Mouse (Mus musculus): Measurements from ENCODE around the gene Rnpep. TPM values are rescaled to one million over a fixed set of nuclear protein-coding genes. Genes with fewer than 3 reads are reported as not detected.

Gene Rnpep
- total and polyA plus RNA-seq, 3 experiments = 72.6 to 118 (median 73.8) TPM

GRCm38 (mm10) chr1:135282536-135283286, 1.2 kb downstream of the Rnpep start:
- Histone ChIP-seq H3K4me1 (ENCODE audit: control insufficient read depth in 1 of 2, insufficient read depth in 2 of 2) (peaks cover 3 to 30% of the 10 kb centered on the region in 2 experiments; a peak in 3 of 4 replicates), H3K79me2 (replicated peaks; ENCODE audit: control insufficient read depth, extremely low read depth, insufficient read depth, poor library complexity, severe bottlenecking) (peaks cover 33% of the 10 kb centered on the region), H3K27me3 (replicated peaks) (no peaks in the 10 kb centered on the region), H3K9ac (ENCODE audit: insufficient read depth, low read depth) (peak overlapping the region; percentile 92), H3K27ac (ENCODE audit: insufficient read depth, low read depth) (no peak overlapping the region; the same call in 1 of the 2 replicates), H3K36me3 (replicated peaks in 1 of 2; ENCODE audit: control insufficient read depth in 1 of 2, insufficient read depth in 1 of 2, low read length in 1 of 2) (peaks cover 13 to 35% of the 10 kb centered on the region in 2 experiments), H3K9me3 (replicated peaks; ENCODE audit: low read length) (no peaks in the 10 kb centered on the region), H3K4me2 (ENCODE audit: insufficient read depth, low read depth, poor library complexity, severe bottlenecking) (peak overlapping the region; percentile 57), H3K4me3 (replicated peaks in 1 of 3; ENCODE audit: low read depth in 2 of 3, low read length in 2 of 3, poor library complexity in 1 of 3) (peak overlapping the region; percentile 72 to 93 (median 91))
- peak; percentile 49 for DNase-seq (ENCODE audit: extremely low read depth)
- TF ChIP-seq SMC3 (IDR thresholded peaks at IDR 0.05; ENCODE audit: low read depth, low read length) = no peak
- peak; percentile 91 for TF ChIP-seq MXI1 (IDR thresholded peaks at IDR 0.05; ENCODE audit: low read depth, low read length)
- peak; percentile 30; the same call in 1 of the 2 replicates for TF ChIP-seq BHLHE40 (IDR thresholded peaks at IDR 0.05; ENCODE audit: low read depth, low read length)
- peak; percentile 70; the same call in 1 of the 2 replicates for TF ChIP-seq MYC (IDR thresholded peaks at IDR 0.05; ENCODE audit: low read depth, low read length)
- peak; percentile 84; the same call in 1 of the 2 replicates for TF ChIP-seq CHD1 (IDR thresholded peaks at IDR 0.05; ENCODE audit: low read depth, low read length)
- in situ Hi-C loops (cut with MboI; ENCODE audit: low pct_ligation_motif_present, low pct_unique_long_range_greater_than_20kb, low sequenced_read_pairs) (no loop called here), dilution Hi-C loops (cut with MboI; ENCODE audit: extremely low pct_ligation_motif_present, extremely low pct_unique_long_range_greater_than_20kb, low sequenced_read_pairs) (no loop called here)

- TF ChIP-seq MXI1 (IDR thresholded peaks at IDR 0.05; ENCODE audit: low read depth, low read length) = no peak
- no peak for TF ChIP-seq EP300 (IDR thresholded peaks at IDR 0.05; ENCODE audit: low read length)
- TF ChIP-seq SIN3A (IDR thresholded peaks at IDR 0.05; ENCODE audit: low read length) = no peak
- TF ChIP-seq ELF1 (IDR thresholded peaks at IDR 0.05; ENCODE audit: low read depth, low read length) = no peak
- no peak for TF ChIP-seq E2F4 (IDR thresholded peaks at IDR 0.05; ENCODE audit: insufficient replicate concordance, low read depth, low read length)
- TF ChIP-seq NELFE (IDR thresholded peaks at IDR 0.05; ENCODE audit: low read depth, low read length) = no peak
- no peak for TF ChIP-seq ZKSCAN1 (IDR thresholded peaks at IDR 0.05; ENCODE audit: borderline replicate concordance, low read depth, low read length)
- Histone ChIP-seq H3K79me2 (replicated peaks; ENCODE audit: control insufficient read depth, extremely low read depth, insufficient read depth, poor library complexity, severe bottlenecking) (peaks cover 33% of the 10 kb centered on the region), H3K4me3 (replicated peaks in 1 of 3; ENCODE audit: low read depth in 2 of 3, low read length in 2 of 3, poor library complexity in 1 of 3) (peak overlapping the region in 1 of 3 experiments; percentile 91), H3K36me3 (replicated peaks in 1 of 2; ENCODE audit: control insufficient read depth in 1 of 2, insufficient read depth in 1 of 2, low read length in 1 of 2) (peaks cover 18 to 43% of the 10 kb centered on the region in 2 experiments), H3K4me1 (ENCODE audit: control insufficient read depth in 1 of 2, insufficient read depth in 2 of 2) (peaks cover 3 to 30% of the 10 kb centered on the region in 2 experiments; a peak in 3 of 4 replicates), H3K27ac (ENCODE audit: insufficient read depth, low read depth) (no peak overlapping the region), H3K9me3 (replicated peaks; ENCODE audit: low read length) (no peaks in the 10 kb centered on the region), H3K4me2 (ENCODE audit: insufficient read depth, low read depth, poor library complexity, severe bottlenecking) (no peak overlapping the region), H3K9ac (ENCODE audit: insufficient read depth, low read depth) (no peak overlapping the region), H3K27me3 (replicated peaks) (no peaks in the 10 kb centered on the region)
- DNase-seq (ENCODE audit: extremely low read depth) = no peak
- in situ Hi-C loops (cut with MboI; ENCODE audit: low pct_ligation_motif_present, low pct_unique_long_range_greater_than_20kb, low sequenced_read_pairs) = no loop called here
- dilution Hi-C loops (cut with MboI; ENCODE audit: extremely low pct_ligation_motif_present, extremely low pct_unique_long_range_greater_than_20kb, low sequenced_read_pairs) = no loop called here
Measured at GRCm38 (mm10) chr1:135281841-135282240, 2.0 kb downstream of the Rnpep start.

GRCm38 (mm10) chr1:135280646-135281045, 3.2 kb downstream of the Rnpep start:
- H3K9me3 ChIP-seq (replicated peaks; ENCODE audit: low read length) = no peaks in the 10 kb centered on the region
- dilution Hi-C loops (cut with MboI; ENCODE audit: extremely low pct_ligation_motif_present, extremely low pct_unique_long_range_greater_than_20kb, low sequenced_read_pairs) = no loop called here
- H3K79me2 ChIP-seq (replicated peaks; ENCODE audit: control insufficient read depth, extremely low read depth, insufficient read depth, poor library complexity, severe bottlenecking) = peaks cover 33% of the 10 kb centered on the region
- no peak overlapping the region for H3K9ac ChIP-seq (ENCODE audit: insufficient read depth, low read depth)
- H3K36me3 ChIP-seq (replicated peaks in 1 of 2; ENCODE audit: control insufficient read depth in 1 of 2, insufficient read depth in 1 of 2, low read length in 1 of 2) = peaks cover 29 to 54% of the 10 kb centered on the region in 2 experiments
- no peaks in the 10 kb centered on the region for H3K27me3 ChIP-seq (replicated peaks)
- peaks cover 3 to 30% of the 10 kb centered on the region in 2 experiments; a peak in 3 of 4 replicates for H3K4me1 ChIP-seq (ENCODE audit: control insufficient read depth in 1 of 2, insufficient read depth in 2 of 2)
- in situ Hi-C loops (cut with MboI; ENCODE audit: low pct_ligation_motif_present, low pct_unique_long_range_greater_than_20kb, low sequenced_read_pairs) = no loop called here
- no peak overlapping the region for H3K4me2 ChIP-seq (ENCODE audit: insufficient read depth, low read depth, poor library complexity, severe bottlenecking)
- no peak for DNase-seq (ENCODE audit: extremely low read depth)
- no peak for TF ChIP-seq EP300 (IDR thresholded peaks at IDR 0.05; ENCODE audit: low read length)
- TF ChIP-seq ETS1 (conservative IDR thresholded peaks at IDR 0.05; ENCODE audit: low read depth, low read length) = no peak
- TF ChIP-seq GABPA (IDR thresholded peaks at IDR 0.05; ENCODE audit: insufficient replicate concordance, low read depth, low read length) = no peak
- TF ChIP-seq JUN (IDR thresholded peaks at IDR 0.05; ENCODE audit: insufficient read depth, low read depth, low read length) = no peak
- TF ChIP-seq E2F4 (IDR thresholded peaks at IDR 0.05; ENCODE audit: insufficient replicate concordance, low read depth, low read length) = no peak
- no peak for TF ChIP-seq RCOR1 (conservative IDR thresholded peaks at IDR 0.05; ENCODE audit: low read depth, low read length)
- TF ChIP-seq CHD1 (IDR thresholded peaks at IDR 0.05; ENCODE audit: low read depth, low read length) = no peak
- no peak for TF ChIP-seq SMC3 (IDR thresholded peaks at IDR 0.05; ENCODE audit: low read depth, low read length)
- no peak for TF ChIP-seq NRF1 (IDR thresholded peaks at IDR 0.05; ENCODE audit: low read depth, low read length)
- TF ChIP-seq NELFE (IDR thresholded peaks at IDR 0.05; ENCODE audit: low read depth, low read length) = no peak
- no peak for TF ChIP-seq MYC (IDR thresholded peaks at IDR 0.05; ENCODE audit: low read depth, low read length)
- no peak for TF ChIP-seq JUND (conservative IDR thresholded peaks at IDR 0.05; ENCODE audit: low read depth, low read length)
- TF ChIP-seq ELF1 (IDR thresholded peaks at IDR 0.05; ENCODE audit: low read depth, low read length) = no peak
- TF ChIP-seq TBP (conservative IDR thresholded peaks at IDR 0.05; ENCODE audit: low read depth, low read length) = no peak
- no peak for TF ChIP-seq UBTF (IDR thresholded peaks at IDR 0.05; ENCODE audit: low read depth, low read length)
- no peak overlapping the region for H3K4me3 ChIP-seq (replicated peaks in 1 of 3; ENCODE audit: low read depth in 2 of 3, low read length in 2 of 3, poor library complexity in 1 of 3)
- H3K27ac ChIP-seq (ENCODE audit: insufficient read depth, low read depth) = no peak overlapping the region

Data from CH12.LX (cell line).